Mouse (Mus musculus): ENCODE results near the gene Nosip. TPM values are rescaled to one million over a fixed set of nuclear protein-coding genes. Genes with fewer than 3 reads are reported as not detected.

Nosip gene
- polyA plus RNA-seq, 1 experiment: 115 TPM

GRCm38 (mm10) chr7:45079856-45080255 lies 17.6 kb downstream of the Nosip start:
- H3K27me3 ChIP-seq (ENCODE audit: control insufficient read depth, insufficient read depth, low read length): no peaks in the 10 kb centered on the region
- no peak overlapping the region for H3K27ac ChIP-seq (ENCODE audit: control insufficient read depth, insufficient read depth, low read depth, low read length)
- TF ChIP-seq CTCF (IDR thresholded peaks at IDR 0.05; ENCODE audit: control insufficient read depth, insufficient read depth, insufficient replicate concordance, low read depth, low read length) (peak; percentile 88; the same call in 1 of the 2 replicates), POLR2A (IDR thresholded peaks at IDR 0.05; ENCODE audit: control insufficient read depth, low read depth, low read length) (no peak)
- H3K36me3 ChIP-seq (ENCODE audit: control insufficient read depth, insufficient read depth, low read length): no peaks in the 10 kb centered on the region; the same call in 1 of the 2 replicates
- no peak overlapping the region for H3K4me3 ChIP-seq (ENCODE audit: control insufficient read depth, low read depth, low read length)
- H3K4me1 ChIP-seq (ENCODE audit: control insufficient read depth, insufficient read depth, low read length): peaks cover 27% of the 10 kb centered on the region

- Histone ChIP-seq H3K4me3 (ENCODE audit: control insufficient read depth, low read depth, low read length) (no peak overlapping the region), H3K27me3 (ENCODE audit: control insufficient read depth, insufficient read depth, low read length) (no peaks in the 10 kb centered on the region), H3K36me3 (ENCODE audit: control insufficient read depth, insufficient read depth, low read length) (no peaks in the 10 kb centered on the region; the same call in 1 of the 2 replicates), H3K4me1 (ENCODE audit: control insufficient read depth, insufficient read depth, low read length) (peaks cover 17% of the 10 kb centered on the region), H3K27ac (ENCODE audit: control insufficient read depth, insufficient read depth, low read depth, low read length) (no peak overlapping the region)
- TF ChIP-seq POLR2A (IDR thresholded peaks at IDR 0.05; ENCODE audit: control insufficient read depth, low read depth, low read length) (no peak), CTCF (IDR thresholded peaks at IDR 0.05; ENCODE audit: control insufficient read depth, insufficient read depth, insufficient replicate concordance, low read depth, low read length) (no peak)
Observed at GRCm38 (mm10) chr7:45081016-45081415, 18.8 kb downstream of the Nosip start.

GRCm38 (mm10) chr7:45082401-45083299 lies 20.4 kb downstream of the Nosip start:
- Histone ChIP-seq H3K36me3 (ENCODE audit: control insufficient read depth, insufficient read depth, low read length) (no peaks in the 10 kb centered on the region; the same call in 1 of the 2 replicates), H3K27me3 (ENCODE audit: control insufficient read depth, insufficient read depth, low read length) (no peaks in the 10 kb centered on the region), H3K27ac (ENCODE audit: control insufficient read depth, insufficient read depth, low read depth, low read length) (no peak overlapping the region; the same call in 1 of the 2 replicates), H3K4me3 (ENCODE audit: control insufficient read depth, low read depth, low read length) (no peak overlapping the region), H3K4me1 (ENCODE audit: control insufficient read depth, insufficient read depth, low read length) (peaks cover 11% of the 10 kb centered on the region)
- no peak for TF ChIP-seq POLR2A (IDR thresholded peaks at IDR 0.05; ENCODE audit: control insufficient read depth, low read depth, low read length)
- no peak for TF ChIP-seq CTCF (IDR thresholded peaks at IDR 0.05; ENCODE audit: control insufficient read depth, insufficient read depth, insufficient replicate concordance, low read depth, low read length)

- no peak overlapping the region for H3K27ac ChIP-seq (ENCODE audit: control insufficient read depth, insufficient read depth, low read depth, low read length)
- H3K27me3 ChIP-seq (ENCODE audit: control insufficient read depth, insufficient read depth, low read length): no peaks in the 10 kb centered on the region
- no peak overlapping the region for H3K4me3 ChIP-seq (ENCODE audit: control insufficient read depth, low read depth, low read length)
- TF ChIP-seq CTCF (IDR thresholded peaks at IDR 0.05; ENCODE audit: control insufficient read depth, insufficient read depth, insufficient replicate concordance, low read depth, low read length) (no peak), POLR2A (IDR thresholded peaks at IDR 0.05; ENCODE audit: control insufficient read depth, low read depth, low read length) (no peak)
- no peaks in the 10 kb centered on the region; the same call in 1 of the 2 replicates for H3K36me3 ChIP-seq (ENCODE audit: control insufficient read depth, insufficient read depth, low read length)
- peaks cover 13% of the 10 kb centered on the region for H3K4me1 ChIP-seq (ENCODE audit: control insufficient read depth, insufficient read depth, low read length)
Observed at GRCm38 (mm10) chr7:45083300-45083890, 21.2 kb downstream of the Nosip start.

GRCm38 (mm10) chr7:45086084-45086483 lies 23.9 kb downstream of the Nosip start:
- no peaks in the 10 kb centered on the region for H3K36me3 ChIP-seq (ENCODE audit: control insufficient read depth, insufficient read depth, low read length)

GRCm38 (mm10) chr7:45088597-45088996 lies 26.4 kb downstream of the Nosip start:
- no peaks in the 10 kb centered on the region; the same call in 1 of the 2 replicates for H3K27me3 ChIP-seq (ENCODE audit: control insufficient read depth, insufficient read depth, low read length)
- TF ChIP-seq CTCF (IDR thresholded peaks at IDR 0.05; ENCODE audit: control insufficient read depth, insufficient read depth, insufficient replicate concordance, low read depth, low read length): no peak
- TF ChIP-seq POLR2A (IDR thresholded peaks at IDR 0.05; ENCODE audit: control insufficient read depth, low read depth, low read length): no peak
- no peak overlapping the region for H3K27ac ChIP-seq (ENCODE audit: control insufficient read depth, insufficient read depth, low read depth, low read length)
- H3K36me3 ChIP-seq (ENCODE audit: control insufficient read depth, insufficient read depth, low read length): no peaks in the 10 kb centered on the region
- peaks cover 26% of the 10 kb centered on the region for H3K4me1 ChIP-seq (ENCODE audit: control insufficient read depth, insufficient read depth, low read length)
- no peak overlapping the region for H3K4me3 ChIP-seq (ENCODE audit: control insufficient read depth, low read depth, low read length)

More at GRCm38 (mm10) chr7:45086084-45086483, 23.9 kb downstream of the Nosip start:
- H3K4me1 ChIP-seq (ENCODE audit: control insufficient read depth, insufficient read depth, low read length): peaks cover 23% of the 10 kb centered on the region
- no peak overlapping the region for H3K27ac ChIP-seq (ENCODE audit: control insufficient read depth, insufficient read depth, low read depth, low read length)
- no peak overlapping the region for H3K4me3 ChIP-seq (ENCODE audit: control insufficient read depth, low read depth, low read length)
- no peaks in the 10 kb centered on the region; the same call in 1 of the 2 replicates for H3K27me3 ChIP-seq (ENCODE audit: control insufficient read depth, insufficient read depth, low read length)
- TF ChIP-seq CTCF (IDR thresholded peaks at IDR 0.05; ENCODE audit: control insufficient read depth, insufficient read depth, insufficient replicate concordance, low read depth, low read length): peak; percentile 86; the same call in 1 of the 2 replicates
- no peak for TF ChIP-seq POLR2A (IDR thresholded peaks at IDR 0.05; ENCODE audit: control insufficient read depth, low read depth, low read length)
